Mouse (Mus musculus) A20 (cell line): ENCODE data around the gene Agmat.
A peak's percentile ranks its signal among the peaks of the same experiment; 100 is the strongest.

Source experiments
- DNase-seq: peaks from one replicate; pipeline ENCODE4 v3.0.0-alpha.2; 2011; ENCODE audit warnings: low read depth, low spot score

Agmat gene

DNA sequence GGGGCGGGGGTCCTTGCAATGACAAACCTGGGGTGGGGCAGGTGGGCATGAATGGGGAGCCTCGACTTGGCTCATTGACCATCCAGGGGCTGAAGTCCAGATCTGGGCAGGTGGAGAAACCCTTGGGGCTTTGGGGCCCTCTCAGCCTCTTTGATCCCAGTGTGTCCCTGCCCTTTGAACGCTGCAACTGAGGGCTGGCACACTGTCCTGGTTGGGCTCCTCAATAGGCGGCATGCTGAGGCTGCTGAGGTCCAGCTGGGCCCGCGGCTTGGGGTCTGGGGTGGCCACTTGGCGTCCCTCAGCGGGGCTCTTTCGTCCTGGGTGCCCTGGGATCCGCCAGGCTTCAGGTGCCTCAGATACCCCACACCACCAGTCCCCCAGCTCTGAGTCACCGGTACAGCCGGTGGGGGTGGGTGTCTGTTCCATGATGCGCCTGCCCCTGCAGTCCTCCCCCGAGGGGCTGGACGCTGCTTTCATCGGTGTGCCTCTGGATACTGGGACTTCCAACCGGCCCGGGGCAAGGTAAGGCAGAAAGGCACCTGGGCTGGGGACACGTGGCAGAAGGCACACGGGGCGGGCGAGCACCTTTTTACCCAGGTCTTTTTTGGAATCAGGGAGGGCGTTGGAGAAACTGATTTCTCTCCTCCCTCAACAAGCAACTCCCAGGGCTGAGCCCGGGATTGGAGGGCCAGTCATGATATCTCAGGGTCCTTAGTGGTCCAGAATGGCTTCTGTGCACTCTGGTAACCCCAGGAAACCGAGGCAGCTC is at the start of gene Agmat:
Agmat (plus strand) TSS at position 95 of the 769 bp plus-strand sequence.
- no peak for DNase-seq

DNA sequence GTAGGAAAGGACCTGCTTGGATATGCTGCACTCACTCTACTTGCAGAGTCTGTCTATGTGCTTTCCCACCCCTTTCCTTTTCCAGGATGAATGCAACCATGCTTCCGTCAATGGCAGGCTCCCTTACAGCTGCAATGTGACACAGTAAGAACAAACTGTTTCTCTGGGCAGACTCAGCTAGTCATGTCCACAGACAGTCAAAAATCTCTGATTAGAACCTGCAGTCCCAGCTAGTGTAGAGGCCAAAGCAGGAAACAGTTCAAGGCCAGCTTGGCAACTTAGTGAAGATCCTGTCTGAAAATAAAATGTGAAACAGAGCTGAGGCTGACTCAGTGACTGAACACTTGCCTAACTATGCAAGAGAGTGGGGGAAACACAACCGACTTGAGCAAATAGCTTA is 41.8 kb upstream of the Agmat start:
- no peak for DNase-seq

DNA sequence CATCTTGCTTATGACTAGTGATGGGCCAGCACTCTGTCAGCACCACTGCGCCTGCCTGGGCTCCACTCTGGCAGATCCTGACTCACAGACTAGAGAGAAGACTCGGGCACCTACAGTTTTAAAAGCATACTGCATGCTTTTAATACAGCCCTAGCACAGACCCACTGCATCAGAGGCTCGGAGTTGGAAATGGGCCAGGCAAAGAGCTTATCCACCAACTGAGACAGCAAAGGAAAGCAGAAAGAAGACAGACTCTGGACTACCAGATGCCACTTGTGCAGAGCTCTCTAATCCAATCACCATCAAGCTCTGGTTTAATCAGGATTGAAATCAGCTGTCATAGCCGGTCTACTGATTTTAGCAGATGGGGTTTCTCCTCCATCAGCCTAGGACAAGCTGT is 41.1 kb upstream of the Agmat start:
- DNase-seq: no peak

DNA sequence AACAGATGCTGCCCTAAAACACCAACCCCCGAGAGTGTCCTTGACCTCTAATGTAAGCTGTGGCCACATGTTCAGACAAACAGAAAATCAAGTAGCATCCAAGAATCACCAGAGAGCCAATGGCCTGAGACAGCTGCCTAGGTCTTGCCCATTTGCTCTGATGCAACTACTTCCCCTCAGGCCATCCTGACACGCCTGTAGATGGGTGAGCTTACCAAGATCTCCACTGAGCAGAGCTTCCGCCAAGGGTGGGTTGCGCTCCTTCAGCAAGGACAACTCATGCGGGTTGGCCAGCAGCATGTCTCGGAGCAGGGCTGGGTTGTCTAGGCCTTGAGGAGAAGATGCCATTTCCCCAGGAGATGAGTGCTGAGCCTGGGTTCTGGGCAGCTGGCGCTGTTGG is 38.5 kb upstream of the Agmat start:
- DNase-seq: no peak

DNA sequence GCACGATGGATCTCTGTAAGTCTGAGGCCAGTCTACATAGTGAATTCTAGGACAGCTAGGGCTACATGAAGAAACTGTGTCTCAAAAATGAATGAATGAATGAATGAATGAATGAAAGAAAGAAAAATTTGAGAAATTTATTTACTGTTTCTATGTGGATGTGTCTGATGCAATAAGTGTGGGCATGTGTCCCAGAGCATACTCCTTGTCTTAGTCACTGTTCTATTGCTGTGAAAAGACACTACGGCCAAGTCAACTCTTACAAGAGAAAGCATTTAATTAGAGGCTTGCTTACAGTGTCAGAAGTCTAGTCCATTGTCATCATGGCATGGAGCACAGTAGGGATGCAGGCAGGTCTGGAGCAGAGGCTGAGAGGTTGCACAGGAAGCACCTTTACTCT is 37.5 kb upstream of the Agmat start:
- DNase-seq: no peak

DNA sequence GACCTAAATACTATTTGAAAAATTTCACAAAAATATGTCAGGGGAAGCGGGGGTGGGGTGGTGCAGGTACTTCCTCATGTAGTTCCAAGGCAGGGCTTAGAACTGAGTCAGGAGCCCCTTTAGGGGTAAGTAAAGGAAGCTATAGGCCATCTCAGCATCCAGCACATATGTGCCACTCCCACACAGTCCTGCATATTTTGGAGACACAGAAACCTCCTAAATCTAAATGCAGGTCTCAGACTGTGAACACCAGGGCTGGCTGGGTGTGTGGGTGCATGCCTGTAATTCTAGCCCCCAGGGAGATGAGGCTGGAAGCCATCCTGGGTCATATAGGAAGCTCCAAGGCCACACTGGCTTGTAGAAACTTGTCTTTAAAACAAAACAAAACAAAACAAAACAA is 35.2 kb upstream of the Agmat start:
- no peak for DNase-seq

DNA sequence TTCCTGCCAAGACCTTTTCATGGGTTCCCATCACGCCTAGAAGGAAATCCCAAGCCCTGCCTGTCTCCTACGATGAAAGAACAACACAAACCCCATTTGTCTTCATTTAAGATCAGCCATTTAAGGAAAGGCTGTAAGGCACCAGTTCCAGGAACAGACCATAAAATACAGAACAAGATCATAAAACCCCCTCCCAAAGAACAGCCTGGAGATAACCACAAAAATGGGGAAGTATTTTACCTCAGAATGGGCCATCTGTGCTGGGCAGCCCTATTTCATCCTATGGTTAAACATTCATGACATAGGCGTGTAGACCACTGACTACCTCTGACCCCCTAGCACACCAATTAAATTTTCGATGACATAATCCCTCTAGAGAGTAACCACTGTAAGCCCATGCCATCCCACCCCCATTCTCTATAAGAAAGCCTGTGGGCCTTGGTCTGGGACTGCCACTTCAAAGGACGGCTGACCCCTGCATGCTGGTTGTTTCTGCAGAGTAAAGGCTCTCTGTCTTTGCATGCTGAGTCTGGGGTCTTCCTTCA is 32.8 kb upstream of the Agmat start:
- DNase-seq: no peak

DNA sequence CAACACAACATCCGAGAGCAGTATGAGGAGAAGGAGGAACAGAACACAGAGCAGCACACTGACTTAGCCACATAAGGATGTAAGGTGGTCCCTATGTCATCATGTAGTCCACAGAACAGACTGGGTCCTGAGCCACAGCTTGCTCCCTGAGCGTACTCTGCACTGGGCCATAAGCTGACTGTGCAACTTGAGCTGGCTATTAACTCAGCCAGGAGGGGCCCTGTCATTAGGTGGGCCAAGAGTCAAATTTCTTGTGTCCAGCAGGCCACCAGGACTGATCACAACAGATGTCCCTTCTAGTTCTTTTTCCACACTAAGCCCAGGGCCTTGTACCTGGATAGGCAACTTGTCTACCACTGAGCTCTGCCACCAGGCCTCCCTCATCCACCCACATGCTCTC is 31.4 kb upstream of the Agmat start:
- no peak for DNase-seq

DNA sequence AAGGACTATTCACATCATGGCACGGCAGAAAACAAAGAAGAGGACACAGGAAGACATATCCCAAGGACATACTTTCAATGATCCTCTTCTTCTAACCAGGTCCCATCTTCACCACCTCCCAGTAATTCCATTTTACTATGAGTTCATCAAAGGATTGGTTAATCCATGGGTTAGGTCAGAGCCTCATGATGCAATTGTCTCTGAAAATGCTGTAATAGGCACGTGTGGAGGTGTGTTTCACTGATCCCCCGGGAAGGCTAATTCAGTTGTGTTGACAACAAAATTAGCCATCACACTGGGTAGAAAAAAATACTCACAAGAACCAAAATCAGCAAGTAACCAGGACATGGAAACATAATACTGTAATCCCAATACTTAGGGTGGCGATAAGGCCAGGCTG is 28.8 kb upstream of the Agmat start:
- DNase-seq: no peak

DNA sequence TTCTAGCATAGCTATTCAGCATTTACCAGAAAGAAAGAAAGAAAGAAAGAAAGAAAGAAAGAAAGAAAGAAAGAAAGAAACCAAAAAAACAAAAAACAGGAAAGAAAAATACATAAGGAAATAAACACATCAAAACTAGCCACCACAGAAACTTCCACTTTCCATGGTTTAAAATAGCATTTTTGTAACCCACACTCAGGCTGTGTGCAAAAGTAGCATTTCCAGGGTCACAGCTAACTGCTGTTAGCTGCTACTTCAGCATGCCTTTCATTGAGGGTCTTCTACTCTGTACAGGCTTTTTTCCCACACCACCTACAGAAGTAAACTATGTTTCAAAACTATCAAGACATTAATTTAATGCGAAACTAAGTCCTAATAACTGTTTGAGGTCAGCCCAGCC is 27.2 kb upstream of the Agmat start:
- DNase-seq: peak; percentile 48

DNA sequence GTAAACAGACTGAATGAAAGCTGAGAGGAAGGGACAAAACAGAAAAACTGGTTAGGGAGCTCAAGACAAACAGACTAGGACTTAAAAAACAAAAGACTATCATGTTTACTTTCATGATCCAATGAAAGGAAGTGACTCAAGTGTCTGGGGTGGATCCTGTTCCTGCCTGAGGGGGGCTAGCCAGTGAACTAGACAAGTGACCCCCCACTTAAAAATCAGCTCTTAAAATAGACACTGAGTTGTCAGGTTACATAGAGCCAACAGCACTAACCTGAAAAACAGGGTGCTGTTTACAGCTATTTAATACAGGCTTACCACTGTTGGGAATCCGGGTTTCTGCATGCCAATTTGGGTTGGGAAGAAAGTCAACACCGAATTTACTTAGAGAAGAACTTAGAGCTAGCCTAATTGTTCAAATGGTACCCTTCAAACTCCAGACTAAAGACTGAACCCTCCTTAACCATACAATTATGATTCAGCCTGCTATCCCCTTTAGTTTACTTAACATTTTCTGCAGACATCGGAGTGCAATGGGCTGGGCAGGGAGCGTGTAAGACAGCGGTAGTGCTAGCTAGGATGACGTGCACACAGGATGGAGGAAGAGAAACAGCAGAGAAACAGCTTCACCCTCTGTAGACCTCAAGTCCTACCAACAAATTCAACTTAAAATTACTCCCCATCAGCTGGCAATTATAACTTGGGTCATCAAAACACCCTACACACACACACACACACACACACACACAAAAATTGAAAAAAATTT is 25.5 kb upstream of the Agmat start:
- DNase-seq: no peak

DNA sequence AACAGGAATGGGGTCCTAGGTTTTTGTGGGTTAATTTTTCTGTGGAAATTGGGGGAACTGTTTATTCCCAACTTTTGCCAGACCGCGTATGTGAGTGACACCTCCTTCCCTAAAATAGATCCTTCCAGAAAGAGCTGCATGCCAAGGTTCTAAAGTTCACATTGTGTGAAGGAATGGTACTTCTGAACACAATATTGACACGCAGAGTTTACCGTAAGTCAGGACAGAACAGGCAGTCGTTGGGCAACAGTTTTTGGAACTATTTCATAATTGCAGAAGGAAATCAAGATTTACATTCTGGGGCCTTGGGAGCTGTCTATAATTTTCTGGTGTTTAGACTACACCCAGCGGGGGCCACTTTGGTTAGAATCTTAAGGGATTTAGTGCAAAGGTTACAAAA is 24.5 kb upstream of the Agmat start:
- no peak for DNase-seq

DNA sequence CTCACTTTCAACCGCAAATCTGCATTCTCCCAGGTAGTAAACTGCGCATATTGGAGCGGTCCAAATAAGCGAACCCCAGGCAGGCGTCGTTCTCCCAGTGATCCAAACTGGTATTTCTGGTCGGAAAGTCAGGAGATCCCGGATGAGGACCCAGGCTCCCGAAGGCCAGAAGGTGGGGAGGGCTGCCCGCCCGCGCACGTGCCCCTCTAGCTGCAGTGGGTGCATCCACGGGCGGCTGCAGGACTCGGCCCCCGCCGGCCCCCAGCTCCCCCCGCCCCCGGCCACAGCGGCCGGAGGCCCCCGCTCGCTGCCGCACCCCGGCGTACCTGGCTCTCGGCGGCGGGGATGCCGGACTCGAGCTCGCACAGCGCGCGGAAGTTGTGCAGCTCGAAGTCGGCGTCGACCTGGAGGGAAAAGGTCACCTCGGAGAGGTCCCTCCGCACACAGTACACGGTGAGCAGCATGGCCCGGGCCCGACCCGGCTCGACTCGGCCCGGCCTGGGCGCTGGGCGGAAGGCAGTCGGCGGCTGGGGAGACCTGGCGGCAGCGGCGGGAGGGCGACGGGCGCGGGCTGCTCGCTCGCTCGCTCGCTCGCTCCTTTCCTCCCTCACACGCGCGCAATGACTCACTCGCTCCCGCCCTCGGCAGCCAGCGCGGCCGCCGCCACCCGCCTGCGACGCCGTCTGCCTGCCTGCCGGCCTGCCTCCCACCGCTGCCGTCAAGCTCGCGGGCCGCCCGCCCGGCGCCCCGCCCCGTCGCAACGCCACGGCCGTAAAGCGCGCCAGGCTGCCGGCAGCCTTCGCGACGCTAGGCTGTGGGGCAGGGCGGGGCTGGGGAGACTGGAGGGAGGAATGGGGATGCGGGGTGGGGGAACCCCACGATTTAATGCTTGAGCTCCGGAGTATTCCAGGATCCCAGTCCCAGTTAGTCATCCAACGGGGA is 23.5 kb upstream of the Agmat start, which contains the start of gene Ddi2:
Ddi2 (minus strand) TSS at position 689 of the 942 bp plus-strand sequence.
- peak; percentile 88 for DNase-seq

DNA sequence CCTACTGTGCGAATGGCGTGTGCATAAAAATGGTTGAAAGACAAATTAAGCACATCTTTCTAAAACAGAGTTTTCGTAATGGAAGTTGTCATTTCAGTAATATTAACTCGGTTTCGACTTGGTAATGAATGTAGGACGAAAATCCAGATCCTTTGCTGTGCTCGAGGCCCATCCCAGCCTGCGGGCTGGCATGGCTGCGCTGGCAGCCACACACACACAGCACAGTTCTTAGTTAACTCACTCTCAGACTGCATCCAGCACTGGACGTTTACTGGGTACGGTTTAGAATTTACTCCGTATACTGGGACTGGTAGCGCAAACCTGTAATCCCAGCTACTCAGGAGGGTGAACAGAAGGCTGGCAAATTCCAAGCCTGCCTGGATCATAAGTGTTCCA is 22.8 kb upstream of the Agmat start:
- DNase-seq: no peak

DNA sequence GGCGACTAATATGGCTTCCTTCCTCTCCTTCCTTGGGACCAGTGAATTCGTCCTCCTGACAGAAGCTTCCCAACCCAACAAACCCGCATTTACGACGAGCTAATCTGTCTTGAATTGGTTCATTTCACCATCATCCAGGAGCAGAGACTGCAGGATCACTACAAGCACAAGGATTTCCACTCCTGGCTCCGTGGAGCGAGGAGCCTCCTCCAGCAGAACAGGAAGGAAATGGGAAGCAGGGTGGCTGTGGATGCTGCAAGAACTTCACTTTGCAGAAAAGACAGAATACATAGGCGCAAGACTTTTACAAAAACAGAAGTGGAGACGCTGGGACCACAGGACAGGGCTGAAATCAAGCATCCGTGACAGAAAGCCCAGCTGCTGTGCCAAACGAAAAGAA is 21.9 kb upstream of the Agmat start:
- peak; percentile 40 for DNase-seq

DNA sequence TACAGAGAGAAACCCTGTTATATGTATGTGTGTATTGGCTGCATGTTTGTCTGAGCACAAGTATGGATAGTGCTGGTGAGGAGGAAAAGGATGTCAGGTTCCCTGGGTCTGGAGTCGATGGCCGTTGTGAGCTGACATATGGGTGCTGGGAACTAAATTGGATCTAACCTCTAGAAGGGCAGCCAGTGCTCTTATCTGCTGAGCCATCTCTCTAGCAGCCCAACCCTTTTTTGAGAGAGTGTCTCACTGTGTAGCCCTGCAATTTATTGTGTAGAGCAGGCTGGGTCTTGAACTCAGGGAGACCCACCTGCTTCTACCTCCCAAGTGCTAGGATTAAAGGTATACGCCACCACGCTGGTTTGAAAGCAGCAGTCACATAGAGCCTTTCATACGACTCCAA is 21.2 kb upstream of the Agmat start:
- DNase-seq: no peak

DNA sequence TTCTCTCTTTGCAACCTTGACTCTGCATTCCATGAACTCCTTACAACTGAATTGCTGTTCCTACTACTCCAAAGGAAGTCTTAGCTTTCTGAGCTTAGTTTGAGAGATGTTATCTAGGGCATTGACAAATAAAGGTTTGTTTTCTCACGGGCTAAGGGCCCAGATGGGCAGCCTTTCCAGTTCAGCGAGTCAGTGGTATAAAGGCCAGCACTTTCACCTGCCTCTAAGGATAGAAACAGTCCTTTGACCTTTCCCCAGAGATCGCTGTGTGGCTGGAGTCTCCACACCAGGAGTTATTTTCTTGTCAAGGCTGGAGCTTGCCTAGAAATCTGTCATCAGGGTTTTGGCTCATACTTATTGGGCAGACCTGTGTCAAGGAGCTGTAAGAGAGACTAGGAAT is 20.7 kb upstream of the Agmat start:
- DNase-seq: no peak

DNA sequence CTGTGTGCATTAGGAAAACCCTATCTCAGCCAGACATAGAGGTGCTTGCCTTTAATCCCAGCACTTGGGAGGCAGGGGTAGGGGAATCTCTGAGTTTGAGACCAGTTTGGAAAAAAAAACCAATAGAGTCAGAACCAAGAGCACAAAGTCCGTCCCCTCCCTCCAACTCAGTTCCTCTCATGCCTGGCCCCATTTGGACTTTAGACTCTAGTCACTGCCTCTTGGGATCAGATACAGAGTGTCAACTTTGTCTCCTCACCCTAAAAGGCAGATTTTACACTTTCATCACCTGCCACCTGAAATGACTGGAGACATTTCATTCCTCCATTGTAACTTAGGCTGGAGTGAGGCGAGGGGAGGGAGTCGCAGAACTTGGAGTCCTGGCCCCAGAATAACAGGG is 17.2 kb upstream of the Agmat start:
- no peak for DNase-seq

DNA sequence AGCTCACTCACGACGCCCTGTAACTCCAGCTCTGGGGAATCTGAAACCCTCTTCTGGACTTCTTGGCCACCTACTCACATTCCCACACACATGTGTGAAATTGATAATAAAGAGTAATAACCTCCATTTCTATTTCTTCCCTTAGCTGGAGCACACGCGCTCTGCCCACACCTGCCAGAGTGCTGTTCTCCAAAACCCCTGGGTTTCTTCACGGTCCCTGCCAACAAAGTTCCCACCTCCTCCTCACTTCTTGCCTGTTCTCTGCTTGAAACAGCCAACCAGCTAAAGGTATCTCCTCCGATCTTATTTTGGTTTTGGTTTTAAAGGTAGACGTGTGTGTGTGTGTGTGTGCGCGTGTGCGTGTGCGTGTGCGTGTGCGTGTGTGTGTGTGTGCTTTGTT is 16.1 kb upstream of the Agmat start:
- DNase-seq: no peak

DNA sequence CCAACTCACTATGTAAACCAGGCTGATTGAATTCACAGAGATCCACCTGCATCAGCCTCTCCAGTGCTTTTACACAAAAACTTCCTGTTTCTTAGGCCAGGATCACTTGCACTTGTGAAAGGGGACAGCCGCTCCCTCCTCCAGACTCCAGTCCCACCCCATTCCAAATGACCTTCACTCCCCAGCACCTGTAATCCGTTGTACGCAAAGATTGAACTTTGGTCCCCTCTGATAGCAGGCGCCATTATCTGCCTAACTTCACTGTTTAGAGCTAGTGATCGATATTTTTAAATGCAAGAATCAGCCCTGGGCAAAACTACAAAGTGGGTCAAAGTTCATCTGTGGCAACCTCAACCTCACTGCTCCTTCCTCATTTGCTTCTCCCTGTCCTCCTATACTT is 14.7 kb upstream of the Agmat start:
- DNase-seq: no peak

DNA sequence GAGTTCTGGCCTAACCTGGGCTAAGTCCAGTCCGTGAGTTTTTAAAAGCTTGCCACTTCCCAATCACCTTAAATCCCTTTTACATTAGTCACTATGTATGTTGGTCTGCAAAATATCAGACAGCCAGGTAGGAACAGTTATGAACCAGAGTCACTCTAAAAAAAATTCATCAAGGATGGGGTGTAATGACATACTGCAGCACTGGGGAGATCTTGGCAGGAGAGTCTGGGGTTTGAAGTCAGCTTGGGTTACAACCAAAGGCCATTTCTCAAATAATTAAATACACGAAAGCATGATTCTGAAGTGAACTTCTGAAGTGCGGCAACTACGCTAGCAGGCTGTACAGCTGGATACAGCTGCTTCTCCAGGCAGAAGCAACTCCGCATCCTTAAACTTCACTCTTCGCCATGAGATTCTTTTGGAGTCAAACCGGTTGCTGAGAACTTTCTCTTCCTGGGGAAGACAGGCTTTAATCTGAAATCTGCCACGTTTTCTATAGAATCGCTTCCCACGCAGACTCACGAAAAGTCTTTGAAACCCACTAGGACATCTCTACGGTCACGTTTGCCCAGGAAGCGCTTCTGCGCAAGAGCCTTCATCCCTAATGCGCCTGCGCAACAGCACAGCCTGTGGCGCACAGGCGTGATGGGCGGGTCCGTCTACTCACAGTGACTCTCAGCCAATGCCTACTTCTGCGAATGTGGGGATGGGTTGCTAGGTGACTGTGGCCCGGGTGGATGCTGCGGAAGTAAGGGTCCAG is 11.8 kb upstream of the Agmat start:
- DNase-seq: peak; percentile 84
